Mouse (Mus musculus) kidney, adult 2 months (tissue): ENCODE measurements around the gene Ppp2r5d.

Source experiments
- CTCF ChIP-seq: fragments of 200-500 bp; conservative IDR thresholded peaks from 2 replicates; pipeline ENCODE4 v1.5.1; 2011; ENCODE audit warnings: low read depth, mild to moderate bottlenecking, control low read depth, low read length, moderate library complexity, mixed read lengths; ENCODE audit not compliant: insufficient read depth, insufficient read length
- POLR2A ChIP-seq: fragments of 200-500 bp; IDR thresholded peaks from one replicate; pipeline ENCODE4 v1.6.1; 2011; ENCODE audit warnings: low read depth, low read length, control low read depth

- TF ChIP-seq CTCF = no peak
- no peak for TF ChIP-seq POLR2A
These were observed 26.0 kb downstream of the Ppp2r5d start for GRCm38 (mm10) chr17:46678911-46679310.
